Mouse (Mus musculus): ENCODE results near the gene Gosr1. TPM values are rescaled to one million over a fixed set of nuclear protein-coding genes. Genes with fewer than 3 reads are reported as not detected.

Gene Gosr1
- polyA plus RNA-seq, 1 experiment from 2014 or later = 34.2 TPM

DNA sequence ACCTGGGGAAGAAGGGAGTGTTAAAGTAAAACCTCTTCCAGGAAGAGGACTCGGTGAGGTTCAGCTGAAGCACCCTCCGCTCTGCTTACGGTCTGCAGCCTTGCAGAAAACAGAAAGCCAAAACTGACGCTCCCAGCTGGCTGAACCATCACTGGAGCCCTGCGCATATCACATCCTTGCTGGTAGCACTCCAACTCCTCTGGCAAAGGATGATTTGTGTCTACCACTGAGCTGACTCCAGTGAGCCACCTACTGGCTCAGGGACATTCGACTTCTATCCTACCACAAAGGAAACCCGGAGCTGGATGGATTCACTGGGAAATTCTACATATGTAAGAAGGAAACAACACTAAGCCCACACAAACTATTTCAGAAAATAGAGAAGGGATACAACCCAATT, 18.8 kb downstream of the Gosr1 start:
- peaks cover 33% of the 10 kb centered on the region for H3K36me3 ChIP-seq (ENCODE audit: control insufficient read depth, insufficient read depth, low read length)
- no peak overlapping the region for H3K27ac ChIP-seq (ENCODE audit: low read depth, low read length)
- H3K4me3 ChIP-seq (ENCODE audit: low read depth, low read length) = no peak overlapping the region
- no peak for ATAC-seq (ENCODE audit: low read depth)
- H3K9me3 ChIP-seq (ENCODE audit: control insufficient read depth, low read length) = no peaks in the 10 kb centered on the region
- no peak overlapping the region for H3K9ac ChIP-seq (replicated peaks; ENCODE audit: low read depth, low read length)
- H3K4me1 ChIP-seq (ENCODE audit: control insufficient read depth, insufficient read depth, low read length) = no peaks in the 10 kb centered on the region
- no peaks in the 10 kb centered on the region for H3K27me3 ChIP-seq (ENCODE audit: control insufficient read depth, insufficient read depth, low read length)
- no peak overlapping the region for H3K4me2 ChIP-seq (ENCODE audit: low read depth, low read length)
- WGBS = 68% methylated on average over 7 of the region's 7 CpGs

DNA sequence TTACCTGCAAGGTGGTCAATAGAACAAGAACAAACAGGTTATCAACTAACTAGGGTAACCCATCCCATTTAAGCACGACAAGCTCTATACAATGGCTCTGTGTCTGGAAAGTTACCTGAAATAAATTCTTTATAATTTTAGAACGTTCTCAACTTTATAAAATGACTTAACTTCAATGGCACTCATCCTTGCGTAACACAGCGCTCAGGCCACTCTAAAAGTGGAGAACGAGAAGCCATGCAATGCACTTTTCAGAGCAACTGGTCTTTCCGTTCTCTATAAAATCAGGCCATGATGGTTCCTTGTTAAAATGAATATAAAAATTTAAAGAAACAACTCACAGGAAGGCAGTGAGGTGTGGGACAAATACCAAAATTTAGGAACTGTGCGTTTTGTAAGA, 20.9 kb downstream of the Gosr1 start:
- no peaks in the 10 kb centered on the region for H3K9me3 ChIP-seq (ENCODE audit: control insufficient read depth, low read length)
- no peak overlapping the region for H3K4me2 ChIP-seq (ENCODE audit: low read depth, low read length)
- no peaks in the 10 kb centered on the region for H3K4me1 ChIP-seq (ENCODE audit: control insufficient read depth, insufficient read depth, low read length)
- no peak overlapping the region for H3K4me3 ChIP-seq (ENCODE audit: low read depth, low read length)
- H3K27ac ChIP-seq (ENCODE audit: low read depth, low read length) = no peak overlapping the region
- 98% methylated on average over 7 of the region's 7 CpGs for WGBS
- peaks cover 20% of the 10 kb centered on the region for H3K36me3 ChIP-seq (ENCODE audit: control insufficient read depth, insufficient read depth, low read length)
- H3K9ac ChIP-seq (replicated peaks; ENCODE audit: low read depth, low read length) = no peak overlapping the region
- no peak for ATAC-seq (ENCODE audit: low read depth)
- no peaks in the 10 kb centered on the region for H3K27me3 ChIP-seq (ENCODE audit: control insufficient read depth, insufficient read depth, low read length)

GRCm38 (mm10) chr11:76739125-76739524, 24.3 kb downstream of the Gosr1 start:
- H3K9ac ChIP-seq (replicated peaks; ENCODE audit: low read depth, low read length) = no peak overlapping the region
- no peaks in the 10 kb centered on the region for H3K4me1 ChIP-seq (ENCODE audit: control insufficient read depth, insufficient read depth, low read length)
- no peak overlapping the region for H3K4me3 ChIP-seq (ENCODE audit: low read depth, low read length)
- H3K27ac ChIP-seq (ENCODE audit: low read depth, low read length) = no peak overlapping the region
- H3K4me2 ChIP-seq (ENCODE audit: low read depth, low read length) = no peak overlapping the region
- no peak for ATAC-seq (ENCODE audit: low read depth)
- peaks cover 6% of the 10 kb centered on the region for H3K36me3 ChIP-seq (ENCODE audit: control insufficient read depth, insufficient read depth, low read length)
- no peaks in the 10 kb centered on the region for H3K27me3 ChIP-seq (ENCODE audit: control insufficient read depth, insufficient read depth, low read length)
- H3K9me3 ChIP-seq (ENCODE audit: control insufficient read depth, low read length) = no peaks in the 10 kb centered on the region
- WGBS = 82% methylated on average over 6 of the region's 6 CpGs

DNA sequence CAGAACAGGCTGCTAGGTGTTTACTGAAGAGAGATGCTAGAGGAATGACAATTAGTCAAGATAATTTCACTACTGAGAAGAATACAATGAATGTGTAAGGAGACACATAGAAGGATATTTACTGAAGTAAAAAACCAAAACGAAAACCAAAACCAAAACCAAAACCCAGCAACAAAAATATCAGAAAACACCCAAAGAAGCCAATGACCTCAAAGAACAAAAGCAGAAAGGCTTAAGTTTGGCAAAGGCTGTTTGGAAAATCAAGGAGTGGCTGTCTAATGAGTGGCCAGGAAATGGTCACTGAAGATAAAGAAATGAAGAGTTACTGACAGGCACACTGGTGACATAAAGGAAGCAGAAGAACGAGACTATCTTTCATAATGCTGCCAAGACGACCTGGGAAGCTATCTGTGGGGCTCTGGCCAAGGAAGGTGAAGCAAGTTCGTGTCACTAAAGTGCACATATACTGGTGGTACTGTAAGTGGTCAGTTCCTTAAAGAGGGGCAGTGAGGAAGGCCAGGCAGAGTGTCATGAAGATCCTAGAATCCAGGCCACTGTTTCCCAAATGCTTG, 27.5 kb downstream of the Gosr1 start:
- no peaks in the 10 kb centered on the region for H3K9me3 ChIP-seq (ENCODE audit: control insufficient read depth, low read length)
- no peak overlapping the region for H3K4me2 ChIP-seq (ENCODE audit: low read depth, low read length)
- H3K4me3 ChIP-seq (ENCODE audit: low read depth, low read length) = no peak overlapping the region
- peaks cover 20% of the 10 kb centered on the region for H3K36me3 ChIP-seq (ENCODE audit: control insufficient read depth, insufficient read depth, low read length)
- H3K27ac ChIP-seq (ENCODE audit: low read depth, low read length) = no peak overlapping the region
- no peak for ATAC-seq (ENCODE audit: low read depth)
- H3K27me3 ChIP-seq (ENCODE audit: control insufficient read depth, insufficient read depth, low read length) = no peaks in the 10 kb centered on the region
- H3K4me1 ChIP-seq (ENCODE audit: control insufficient read depth, insufficient read depth, low read length) = no peaks in the 10 kb centered on the region
- H3K9ac ChIP-seq (replicated peaks; ENCODE audit: low read depth, low read length) = no peak overlapping the region
- 81% methylated on average over 4 of the region's 4 CpGs for WGBS

- H3K4me2 ChIP-seq (ENCODE audit: low read depth, low read length) = no peak overlapping the region
- no peak overlapping the region for H3K9ac ChIP-seq (replicated peaks; ENCODE audit: low read depth, low read length)
- ATAC-seq (ENCODE audit: low read depth) = no peak
- H3K9me3 ChIP-seq (ENCODE audit: control insufficient read depth, low read length) = no peaks in the 10 kb centered on the region
- no peak overlapping the region for H3K27ac ChIP-seq (ENCODE audit: low read depth, low read length)
- no peak overlapping the region for H3K4me3 ChIP-seq (ENCODE audit: low read depth, low read length)
- H3K4me1 ChIP-seq (ENCODE audit: control insufficient read depth, insufficient read depth, low read length) = no peaks in the 10 kb centered on the region
- WGBS = 38% methylated on average over 3 of the region's 3 CpGs
- no peaks in the 10 kb centered on the region for H3K27me3 ChIP-seq (ENCODE audit: control insufficient read depth, insufficient read depth, low read length)
- peaks cover 25% of the 10 kb centered on the region for H3K36me3 ChIP-seq (ENCODE audit: control insufficient read depth, insufficient read depth, low read length)
These were observed 28.8 kb downstream of the Gosr1 start for GRCm38 (mm10) chr11:76734560-76734959.

DNA sequence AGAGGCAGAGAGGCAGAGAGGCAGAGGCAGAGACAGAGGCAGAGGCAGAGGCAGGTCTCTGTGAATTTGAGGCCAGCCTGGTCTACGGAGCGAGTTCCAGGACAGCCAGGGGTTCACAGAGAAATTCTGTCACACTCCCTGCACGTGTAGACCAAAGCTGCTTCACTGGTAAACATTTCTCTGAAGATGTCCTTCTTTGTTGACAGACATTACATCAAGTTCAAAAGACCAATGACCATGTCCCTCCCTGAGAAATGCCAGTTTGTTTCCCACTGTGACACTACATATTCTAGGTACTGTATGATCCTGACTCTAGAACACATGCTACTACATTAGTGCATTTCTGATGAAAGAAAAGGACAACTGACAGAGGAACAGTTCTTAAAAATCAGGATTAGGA, 32.7 kb downstream of the Gosr1 start:
- ATAC-seq (ENCODE audit: low read depth) = no peak
- Histone ChIP-seq H3K9ac (replicated peaks; ENCODE audit: low read depth, low read length) (no peak overlapping the region), H3K9me3 (ENCODE audit: control insufficient read depth, low read length) (no peaks in the 10 kb centered on the region), H3K36me3 (ENCODE audit: control insufficient read depth, insufficient read depth, low read length) (peaks cover 34% of the 10 kb centered on the region), H3K4me3 (ENCODE audit: low read depth, low read length) (no peak overlapping the region), H3K4me2 (ENCODE audit: low read depth, low read length) (no peak overlapping the region), H3K4me1 (ENCODE audit: control insufficient read depth, insufficient read depth, low read length) (no peaks in the 10 kb centered on the region), H3K27me3 (ENCODE audit: control insufficient read depth, insufficient read depth, low read length) (no peaks in the 10 kb centered on the region), H3K27ac (ENCODE audit: low read depth, low read length) (no peak overlapping the region)
- WGBS = 87% methylated on average over 3 of the region's 3 CpGs

DNA sequence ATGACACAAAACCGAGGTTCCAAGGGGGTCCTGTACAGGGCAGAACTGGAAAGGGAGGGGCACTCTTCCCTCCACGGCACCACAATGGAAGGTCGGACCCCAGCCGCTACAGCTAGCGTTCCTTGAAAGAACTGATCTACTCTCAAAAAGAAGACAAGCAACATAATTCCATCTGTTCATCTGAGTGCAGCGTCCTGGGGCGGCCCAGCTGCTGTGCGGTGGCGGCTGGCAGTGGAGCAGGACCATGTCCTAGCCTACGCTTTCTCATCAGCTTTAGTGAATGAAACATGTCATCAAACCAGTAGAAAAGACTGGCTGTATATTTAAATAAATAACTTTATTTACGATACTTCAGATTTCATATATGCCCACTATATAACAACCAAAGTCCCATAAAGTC, 35.3 kb downstream of the Gosr1 start:
- 69% methylated on average over 11 of the region's 11 CpGs for WGBS

DNA sequence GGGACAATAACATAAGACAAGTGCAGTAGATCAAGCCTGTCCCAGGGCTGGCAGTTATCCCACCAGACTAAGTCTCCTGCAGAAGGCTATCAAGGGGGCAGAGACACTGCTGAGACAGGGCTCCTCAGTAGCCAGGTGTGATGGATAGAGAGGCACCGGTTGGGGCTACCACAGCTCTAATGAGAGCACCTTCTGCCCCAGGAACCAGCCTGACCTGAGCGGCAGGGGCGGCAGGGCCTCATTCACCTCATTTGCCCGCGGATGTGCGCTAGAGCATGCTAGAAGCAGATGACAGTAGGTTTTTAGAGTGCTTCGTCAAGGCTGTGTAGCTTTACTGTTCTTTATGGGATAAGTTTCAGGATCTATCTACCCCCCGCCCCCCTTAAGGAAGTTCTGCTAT, 39.5 kb downstream of the Gosr1 start:
- Histone ChIP-seq H3K9ac (replicated peaks; ENCODE audit: low read depth, low read length) (no peak overlapping the region), H3K27ac (ENCODE audit: low read depth, low read length) (no peak overlapping the region), H3K9me3 (ENCODE audit: control insufficient read depth, low read length) (no peaks in the 10 kb centered on the region), H3K4me1 (ENCODE audit: control insufficient read depth, insufficient read depth, low read length) (no peaks in the 10 kb centered on the region), H3K27me3 (ENCODE audit: control insufficient read depth, insufficient read depth, low read length) (no peaks in the 10 kb centered on the region), H3K4me3 (ENCODE audit: low read depth, low read length) (no peak overlapping the region), H3K4me2 (ENCODE audit: low read depth, low read length) (no peak overlapping the region), H3K36me3 (ENCODE audit: control insufficient read depth, insufficient read depth, low read length) (peaks cover 3% of the 10 kb centered on the region; the same call in 1 of the 2 replicates)
- ATAC-seq (ENCODE audit: low read depth) = no peak
- 88% methylated on average over 8 of the region's 8 CpGs for WGBS

More for the DNA sequence above, 35.3 kb downstream of the Gosr1 start:
- no peaks in the 10 kb centered on the region for H3K27me3 ChIP-seq (ENCODE audit: control insufficient read depth, insufficient read depth, low read length)
- ATAC-seq (ENCODE audit: low read depth) = no peak
- no peaks in the 10 kb centered on the region for H3K4me1 ChIP-seq (ENCODE audit: control insufficient read depth, insufficient read depth, low read length)
- H3K36me3 ChIP-seq (ENCODE audit: control insufficient read depth, insufficient read depth, low read length) = peaks cover 22% of the 10 kb centered on the region
- H3K4me2 ChIP-seq (ENCODE audit: low read depth, low read length) = no peak overlapping the region
- no peak overlapping the region for H3K27ac ChIP-seq (ENCODE audit: low read depth, low read length)
- no peak overlapping the region for H3K4me3 ChIP-seq (ENCODE audit: low read depth, low read length)
- H3K9ac ChIP-seq (replicated peaks; ENCODE audit: low read depth, low read length) = no peak overlapping the region
- H3K9me3 ChIP-seq (ENCODE audit: control insufficient read depth, low read length) = no peaks in the 10 kb centered on the region

GRCm38 (mm10) chr11:76717000-76717399, 46.4 kb downstream of the Gosr1 start:
- no peak overlapping the region for H3K27ac ChIP-seq (ENCODE audit: low read depth, low read length)
- H3K9ac ChIP-seq (replicated peaks; ENCODE audit: low read depth, low read length) = no peak overlapping the region
- H3K27me3 ChIP-seq (ENCODE audit: control insufficient read depth, insufficient read depth, low read length) = no peaks in the 10 kb centered on the region
- no peaks in the 10 kb centered on the region for H3K36me3 ChIP-seq (ENCODE audit: control insufficient read depth, insufficient read depth, low read length)
- WGBS = 68% methylated on average over 4 of the region's 4 CpGs
- H3K4me3 ChIP-seq (ENCODE audit: low read depth, low read length) = no peak overlapping the region
- H3K9me3 ChIP-seq (ENCODE audit: control insufficient read depth, low read length) = no peaks in the 10 kb centered on the region
- no peaks in the 10 kb centered on the region for H3K4me1 ChIP-seq (ENCODE audit: control insufficient read depth, insufficient read depth, low read length)
- H3K4me2 ChIP-seq (ENCODE audit: low read depth, low read length) = no peak overlapping the region
- no peak for ATAC-seq (ENCODE audit: low read depth)
